In genomic region chr6:134639210-134639609, GRCm38 (mm10) we compare ENCODE assay signal across 8 mouse cellular contexts. TPM values are rescaled to one million over a fixed set of nuclear protein-coding genes. Genes with fewer than 3 reads are reported as not detected.
DNase-seq lines count a peak whose midpoint lies in the region; ATAC-seq and TF ChIP-seq lines count a peak whose summit lies in the region.

TSS of gene Borcs5 (plus strand) at chr6:134639510.

- H3K36me3 ChIP-seq in CH12.LX (replicated peaks in 1 of 2; ENCODE audit: control insufficient read depth in 1 of 2, insufficient read depth in 1 of 2, low read length in 1 of 2): peaks cover 0 to 1% of the 10 kb centered on the region in 2 experiments
- H3K36me3 ChIP-seq in forebrain, embryonic 16.5 days (ENCODE audit: control insufficient read depth, insufficient read depth): no peaks in the 10 kb centered on the region
- no peaks in the 10 kb centered on the region for H3K36me3 ChIP-seq in intestine, embryonic 15.5 days
- no peaks in the 10 kb centered on the region for H3K36me3 ChIP-seq in midbrain, embryonic 15.5 days (replicated peaks)

- H3K9ac ChIP-seq in CH12.LX (ENCODE audit: insufficient read depth, low read depth): no peak within 1 kb of the TSS
- H3K9ac ChIP-seq in forebrain, embryonic 16.5 days (replicated peaks; ENCODE audit: low read depth, low read length): no peak within 1 kb of the TSS
- no peak within 1 kb of the TSS for H3K9ac ChIP-seq in intestine, embryonic 15.5 days
- H3K9ac ChIP-seq in midbrain, embryonic 15.5 days: no peak within 1 kb of the TSS

- TF ChIP-seq EP300 in CH12.LX (IDR thresholded peaks at IDR 0.05; ENCODE audit: low read length): no peak

- H3K9me3 ChIP-seq in CH12.LX (replicated peaks; ENCODE audit: low read length): no peaks in the 10 kb centered on the region
- H3K9me3 ChIP-seq in forebrain, embryonic 16.5 days (ENCODE audit: control insufficient read depth, low read length): no peaks in the 10 kb centered on the region
- no peaks in the 10 kb centered on the region for H3K9me3 ChIP-seq in intestine, embryonic 15.5 days
- no peaks in the 10 kb centered on the region for H3K9me3 ChIP-seq in midbrain, embryonic 15.5 days

- DNase-seq in adrenal gland, adult 18-20 months (ENCODE audit: low spot score in 2 of 2): no peak
- DNase-seq in adrenal gland, adult (ENCODE audit: inconsistent age in 2 of 2, low spot score in 1 of 2): no peak
- DNase-seq in CH12.LX (ENCODE audit: extremely low read depth): no peak
- no peak for DNase-seq in spleen, postnatal 4 days (ENCODE audit: low spot score in 2 of 2)
- no peak for DNase-seq in kidney, postnatal 25 days

- H3K27me3 ChIP-seq in CH12.LX (replicated peaks): no peaks in the 10 kb centered on the region
- no peaks in the 10 kb centered on the region for H3K27me3 ChIP-seq in forebrain, embryonic 16.5 days (replicated peaks; ENCODE audit: control insufficient read depth, insufficient read depth, low read length)
- no peaks in the 10 kb centered on the region for H3K27me3 ChIP-seq in intestine, embryonic 15.5 days (replicated peaks)
- no peaks in the 10 kb centered on the region for H3K27me3 ChIP-seq in midbrain, embryonic 15.5 days (replicated peaks)

- in situ Hi-C loops in CH12.LX (cut with MboI; ENCODE audit: low pct_ligation_motif_present, low pct_unique_long_range_greater_than_20kb, low sequenced_read_pairs): loop anchor here (25.0 kb wide), 1 partner anchor 348 kb away; the partner anchor contains the start of gene Apold1

- WGBS in forebrain, embryonic 16.5 days: 93% methylated on average over 3 of the region's 3 CpGs
- WGBS in intestine, embryonic 15.5 days: 89% methylated on average over 3 of the region's 3 CpGs
- WGBS in midbrain, embryonic 15.5 days: 95% methylated on average over 3 of the region's 3 CpGs

- no peak for ATAC-seq in forebrain, embryonic 16.5 days
- no peak for ATAC-seq in intestine, embryonic 15.5 days
- ATAC-seq in midbrain, embryonic 15.5 days (replicated peaks): no peak

- no peak within 1 kb of the TSS for H3K4me3 ChIP-seq in CH12.LX (replicated peaks in 1 of 3; ENCODE audit: low read depth in 2 of 3, low read length in 2 of 3, poor library complexity in 1 of 3)
- no peak within 1 kb of the TSS for H3K4me3 ChIP-seq in forebrain, embryonic 16.5 days (replicated peaks; ENCODE audit: low read length)
- no peak within 1 kb of the TSS for H3K4me3 ChIP-seq in intestine, embryonic 15.5 days (replicated peaks)
- H3K4me3 ChIP-seq in midbrain, embryonic 15.5 days: no peak within 1 kb of the TSS

- H3K79me2 ChIP-seq in CH12.LX (replicated peaks; ENCODE audit: control insufficient read depth, extremely low read depth, insufficient read depth, poor library complexity, severe bottlenecking): no peaks in the 10 kb centered on the region

- TF ChIP-seq CTCF in CH12.LX (conservative IDR thresholded peaks at IDR 0.05 in 1 of 2, IDR thresholded peaks at IDR 0.05 in 1 of 2; ENCODE audit: low read depth in 2 of 2, low read length in 2 of 2): no peak

- no peak for TF ChIP-seq RAD21 in CH12.LX (IDR thresholded peaks at IDR 0.05; ENCODE audit: low read depth, low read length)

- no peak within 1 kb of the TSS for H3K4me2 ChIP-seq in CH12.LX (ENCODE audit: insufficient read depth, low read depth, poor library complexity, severe bottlenecking)
- no peak within 1 kb of the TSS for H3K4me2 ChIP-seq in forebrain, embryonic 16.5 days (ENCODE audit: low read length)
- H3K4me2 ChIP-seq in intestine, embryonic 15.5 days (replicated peaks): no peak within 1 kb of the TSS
- H3K4me2 ChIP-seq in midbrain, embryonic 15.5 days: no peak within 1 kb of the TSS

- H3K4me1 ChIP-seq in CH12.LX (ENCODE audit: control insufficient read depth in 1 of 2, insufficient read depth in 2 of 2): peaks cover 0 to 20% of the 10 kb centered on the region in 2 experiments; a peak in 2 of 4 replicates
- peaks cover 9% of the 10 kb centered on the region for H3K4me1 ChIP-seq in forebrain, embryonic 16.5 days (replicated peaks; ENCODE audit: control insufficient read depth, insufficient read depth, low read length)
- 0 out of 2 replicates have a peak, but pooled peaks cover 3% of the 10 kb centered on the region for H3K4me1 ChIP-seq in intestine, embryonic 15.5 days (replicated peaks)
- peaks cover 11% of the 10 kb centered on the region; the same call in 1 of the 2 replicates for H3K4me1 ChIP-seq in midbrain, embryonic 15.5 days

- no peak within 1 kb of the TSS for H3K27ac ChIP-seq in CH12.LX (ENCODE audit: insufficient read depth, low read depth)
- H3K27ac ChIP-seq in forebrain, embryonic 16.5 days (ENCODE audit: low read length): no peak within 1 kb of the TSS
- H3K27ac ChIP-seq in intestine, embryonic 15.5 days: no peak within 1 kb of the TSS
- no peak within 1 kb of the TSS for H3K27ac ChIP-seq in midbrain, embryonic 15.5 days

- dilution Hi-C loops in CH12.LX (cut with MboI; ENCODE audit: extremely low pct_ligation_motif_present, extremely low pct_unique_long_range_greater_than_20kb, low sequenced_read_pairs): no loop called here

- no peak for TF ChIP-seq POLR2A in CH12.LX (IDR thresholded peaks at IDR 0.05; ENCODE audit: low read depth, low read length)

TF ChIP-seq in CH12.LX, 34 proteins besides CTCF, POLR2A, EP300 and RAD21:
- TF ChIP-seq JUND (conservative IDR thresholded peaks at IDR 0.05; ENCODE audit: low read depth, low read length): no peak
- no peak for TF ChIP-seq MAFK (IDR thresholded peaks at IDR 0.05; ENCODE audit: insufficient replicate concordance, low read length)
- no peak for TF ChIP-seq RCOR1 (conservative IDR thresholded peaks at IDR 0.05; ENCODE audit: low read depth, low read length)
- no peak for TF ChIP-seq POLR2AphosphoS2 (IDR thresholded peaks at IDR 0.05; ENCODE audit: low read depth, low read length)
- TF ChIP-seq UBTF (IDR thresholded peaks at IDR 0.05; ENCODE audit: low read depth, low read length): no peak
- TF ChIP-seq KAT2A (IDR thresholded peaks at IDR 0.05; ENCODE audit: insufficient replicate concordance, low read length): no peak
- TF ChIP-seq JUN (IDR thresholded peaks at IDR 0.05; ENCODE audit: insufficient read depth, low read depth, low read length): no peak

RNA-seq across cellular contexts. Expression of gene Borcs5, which starts in this region (rescaled TPM):
- total RNA-seq in adrenal gland, adult 18-20 months (2021): 10 to 100 TPM; 12.2 to 13.2 TPM
- total RNA-seq in CH12.LX (2012; rRNA removed) (9.5 and 10.2 TPM in 2 replicates), CH12.LX (2014; rRNA removed) (14.7 and 16.4 TPM in 2 replicates)
- polyA plus RNA-seq in CH12.LX (2012; ENCODE audit: insufficient read length, low read depth): 8.0 and 10.4 TPM in 2 replicates
- 43.8 and 47.4 TPM in 2 replicates for polyA plus RNA-seq in forebrain, embryonic 16.5 days (2015; fragmentation: Nextera tagmentation; extraction: Ambion mirVana)
- 15.4 and 16.8 TPM in 2 replicates for polyA plus RNA-seq in intestine, embryonic 15.5 days (2015; fragmentation: Nextera tagmentation; extraction: Ambion mirVana)
- polyA plus RNA-seq in midbrain, embryonic 15.5 days (2015; fragmentation: Nextera tagmentation; extraction: Ambion mirVana): 48.6 and 49.7 TPM in 2 replicates
